Mouse (Mus musculus) stomach, postnatal 0 days (tissue): ENCODE results near the gene 2310007B03Rik. TPM values are rescaled to one million over a fixed set of nuclear protein-coding genes. Genes with fewer than 3 reads are reported as not detected.

ENCODE experiments used
- ATAC-seq: fragments of 200-750 bp; cut with Nextera tagmentation; 2 replicates; pipeline ENCODE4 v1.8.0; 2017; ENCODE audit not compliant: low FRiP score, low TSS enrichment
- DNase-seq: peaks from one replicate; pipeline ENCODE4 v3.0.0-alpha.2; 2016; ENCODE audit warnings: low spot score
- H3K27ac ChIP-seq: fragments of 300-500 bp; sonication (generic); replicated peaks from 2 replicates; pipeline ENCODE4 v1.5.1; 2014; ENCODE audit warnings: mild to moderate bottlenecking, control low read depth
- H3K27me3 ChIP-seq: fragments of 300-500 bp; sonication (generic); 2 replicates; pipeline ENCODE4 v1.6.1; 2014; ENCODE audit warnings: low read length; ENCODE audit not compliant: control insufficient read depth, insufficient read depth
- H3K36me3 ChIP-seq: fragments of 300-500 bp; sonication (generic); 2 replicates; pipeline ENCODE4 v1.6.1; 2014; ENCODE audit warnings: low read length, mixed read lengths; ENCODE audit not compliant: control insufficient read depth, insufficient read depth
- H3K4me1 ChIP-seq: fragments of 300-500 bp; sonication (generic); replicated peaks from 2 replicates; pipeline ENCODE4 v1.6.1; 2014; ENCODE audit warnings: antibody characterized with exemption; ENCODE audit not compliant: control insufficient read depth, insufficient read depth
- H3K4me2 ChIP-seq: fragments of 300-500 bp; sonication (generic); replicated peaks from 2 replicates; pipeline ENCODE4 v1.6.1; 2014; ENCODE audit warnings: low read depth, mild to moderate bottlenecking, control low read depth, moderate library complexity
- H3K4me3 ChIP-seq: fragments of 300-500 bp; sonication (generic); 2 replicates; pipeline ENCODE4 v1.5.1; 2014; ENCODE audit warnings: low read depth, low read length, control low read depth
- H3K9ac ChIP-seq: fragments of 300-500 bp; sonication (generic); 2 replicates; pipeline ENCODE4 v1.6.1; 2014; ENCODE audit warnings: mild to moderate bottlenecking, low read length, control low read depth, mixed read lengths
- H3K9me3 ChIP-seq: fragments of 300-500 bp; sonication (generic); 2 replicates; pipeline ENCODE4 v1.6.1; 2016; ENCODE audit warnings: low read length; ENCODE audit not compliant: control insufficient read depth
- CTCF ChIP-seq: IDR thresholded peaks from 2 replicates; pipeline ENCODE4 v1.5.1; 2016; ENCODE audit warnings: antibody characterized with exemption, low read depth, mild to moderate bottlenecking, moderate library complexity
- EP300 ChIP-seq: optimal IDR thresholded peaks from 2 replicates; pipeline ENCODE3; 2016; ENCODE audit warnings: antibody characterized with exemption
- WGBS: fragments of 180-500 bp; shearing (Covaris S2); extraction: QIAGEN DNeasy Blood & Tissue Kit; methylation state at CpG from one replicate; pipeline ENCODE4 v1.1.7; 2014; 5-methylcytosine and 5-hydroxymethylcytosine counted together
- polyA plus RNA-seq: library from polyadenylated mRNA; unstranded; fragments of >200 nt; fragmentation: Nextera tagmentation; extraction: Ambion mirVana; gene quantifications from 2 replicates; pipeline ENCODE4 v1.2.1, GENCODE M21; 2015

2310007B03Rik gene
- polyA plus RNA-seq, 1 experiment from 2014 or later = 27.8 TPM

DNA sequence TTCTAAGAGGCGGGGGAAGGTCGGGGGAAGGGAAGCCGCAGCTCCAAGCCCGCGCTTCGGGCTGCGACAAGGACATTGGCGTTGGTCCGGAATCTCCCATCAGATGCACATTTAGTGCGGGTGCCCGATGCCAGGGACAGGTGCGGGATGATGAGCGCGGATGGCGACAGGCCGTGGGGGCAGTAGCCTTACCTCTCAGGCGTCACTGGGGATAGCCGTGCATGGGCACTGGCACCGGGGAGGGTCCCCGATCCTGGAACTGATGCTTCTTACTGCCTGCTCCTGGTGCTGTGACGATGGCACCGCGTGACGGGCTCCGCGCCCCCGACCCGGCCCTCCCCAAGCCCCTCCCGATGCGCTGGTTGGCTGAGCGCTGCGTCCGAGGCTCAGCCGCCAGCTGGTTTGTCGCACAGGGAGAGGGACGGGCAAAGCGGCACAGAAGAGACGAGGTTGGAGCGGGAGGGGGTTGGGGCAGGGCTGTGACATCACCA lies 59.1 kb downstream of the 2310007B03Rik start, which contains the start of gene Kif1a:
TSS of gene Kif1a (minus strand) at position 381 of the 491 bp plus-strand sequence.
- no peaks in the 10 kb centered on the region for H3K9me3 ChIP-seq
- TF ChIP-seq CTCF (no peak), EP300 (no peak)
- peak; percentile 37 for DNase-seq
- H3K4me3 ChIP-seq = peak within 1 kb of the TSS; percentile 48
- H3K27me3 ChIP-seq = peaks cover 7% of the 10 kb centered on the region; the same call in 1 of the 2 replicates
- peak; percentile 67 for ATAC-seq
- peak within 1 kb of the TSS; percentile 78 for H3K4me2 ChIP-seq
- WGBS = under 1% methylated on average over 39 of the region's 39 CpGs
- H3K4me1 ChIP-seq = peaks cover 3% of the 10 kb centered on the region; the same call in 1 of the 2 replicates
- H3K36me3 ChIP-seq = no peaks in the 10 kb centered on the region
- H3K9ac ChIP-seq = peak within 1 kb of the TSS; percentile 53
- no peak within 1 kb of the TSS for H3K27ac ChIP-seq

Other genes with a start within 250 kb of the 2310007B03Rik start
- 21.2 and 23.3 TPM in 2 replicates for gene Capn10, start 226.6 kb downstream of the 2310007B03Rik start, polyA plus RNA-seq
- 3.7 and 4.1 TPM in 2 replicates for gene Gpr35, start 210.1 kb downstream of the 2310007B03Rik start, polyA plus RNA-seq
- gene Aqp12, start 154.6 kb downstream of the 2310007B03Rik start, polyA plus RNA-seq = 0.12 TPM in 1 of 2 replicates, not detected in the other
- gene Kif1a, start 59.0 kb downstream of the 2310007B03Rik start, polyA plus RNA-seq = 7.7 and 9.6 TPM in 2 replicates
- 0.48 and 0.55 TPM in 2 replicates for gene Agxt, start 25.7 kb downstream of the 2310007B03Rik start, polyA plus RNA-seq
- 0.04 and 0.06 TPM in 2 replicates for gene Crocc2, start 7.8 kb upstream of the 2310007B03Rik start, polyA plus RNA-seq
- 1.4 and 1.5 TPM in 2 replicates for gene Sned1, start 74.9 kb upstream of the 2310007B03Rik start, polyA plus RNA-seq
- gene Mterf4, start 145.0 kb upstream of the 2310007B03Rik start, polyA plus RNA-seq = 13.0 and 14.7 TPM in 2 replicates
- 37.8 and 38.5 TPM in 2 replicates for gene Ppp1r7, start 181.9 kb upstream of the 2310007B03Rik start, polyA plus RNA-seq
- gene Pask, start 182.5 kb upstream of the 2310007B03Rik start, polyA plus RNA-seq = 2.2 and 2.6 TPM in 2 replicates
- 3.7 and 4.8 TPM in 2 replicates for gene Ano7, start 213.0 kb upstream of the 2310007B03Rik start, polyA plus RNA-seq